Mouse (Mus musculus): ENCODE data around the gene Phf21a. TPM values are rescaled to one million over a fixed set of nuclear protein-coding genes. Genes with fewer than 3 reads are reported as not detected.

Gene Phf21a
- total and polyA plus RNA-seq, 2 experiments from 2014 or later = 34.4 to 146 TPM

- TF ChIP-seq CTCF (IDR thresholded peaks at IDR 0.05; ENCODE audit: low read depth) = no peak
- Histone ChIP-seq H3K9ac (no peak overlapping the region), H3K4me1 (ENCODE audit: insufficient read depth) (no peaks in the 10 kb centered on the region), H3K9me3 (ENCODE audit: low read length) (no peaks in the 10 kb centered on the region), H3K4me3 (ENCODE audit: low read depth, low read length) (no peak overlapping the region), H3K4me2 (ENCODE audit: low read depth) (no peak overlapping the region), H3K36me3 (ENCODE audit: insufficient read depth) (peaks cover 60% of the 10 kb centered on the region), H3K27ac (ENCODE audit: low read depth, low read length) (no peak overlapping the region), H3K27me3 (ENCODE audit: insufficient read depth, low read length) (no peaks in the 10 kb centered on the region)
- WGBS = 88% methylated on average over 6 of the region's 6 CpGs
- ATAC-seq (no peak), DNase-seq (no peak)
Measured at GRCm38 (mm10) chr2:92404737-92405136, 311.8 kb downstream of the Phf21a start.

GRCm38 (mm10) chr2:92405687-92406086 is 312.8 kb downstream of the Phf21a start:
- 85% methylated on average over 7 of the region's 7 CpGs for WGBS
- peaks cover 69% of the 10 kb centered on the region for H3K36me3 ChIP-seq (ENCODE audit: insufficient read depth)
- no peak for TF ChIP-seq CTCF (IDR thresholded peaks at IDR 0.05; ENCODE audit: low read depth)
- no peak for ATAC-seq
- H3K9ac ChIP-seq = no peak overlapping the region
- no peak overlapping the region for H3K4me2 ChIP-seq (ENCODE audit: low read depth)
- H3K4me3 ChIP-seq (ENCODE audit: low read depth, low read length) = no peak overlapping the region
- H3K9me3 ChIP-seq (ENCODE audit: low read length) = no peaks in the 10 kb centered on the region
- H3K27ac ChIP-seq (ENCODE audit: low read depth, low read length) = no peak overlapping the region
- no peaks in the 10 kb centered on the region for H3K27me3 ChIP-seq (ENCODE audit: insufficient read depth, low read length)
- no peaks in the 10 kb centered on the region for H3K4me1 ChIP-seq (ENCODE audit: insufficient read depth)
- DNase-seq = no peak

GRCm38 (mm10) chr2:92408309-92409045 is 315.6 kb downstream of the Phf21a start:
- Histone ChIP-seq H3K9me3 (ENCODE audit: low read length) (no peaks in the 10 kb centered on the region), H3K4me2 (ENCODE audit: low read depth) (no peak overlapping the region), H3K27me3 (ENCODE audit: insufficient read depth, low read length) (no peaks in the 10 kb centered on the region), H3K36me3 (ENCODE audit: insufficient read depth) (peaks cover 92% of the 10 kb centered on the region), H3K9ac (no peak overlapping the region), H3K27ac (ENCODE audit: low read depth, low read length) (no peak overlapping the region), H3K4me1 (ENCODE audit: insufficient read depth) (no peaks in the 10 kb centered on the region), H3K4me3 (ENCODE audit: low read depth, low read length) (no peak overlapping the region)
- no peak for DNase-seq
- 90% methylated on average over 18 of the region's 18 CpGs for WGBS
- no peak for TF ChIP-seq CTCF (IDR thresholded peaks at IDR 0.05; ENCODE audit: low read depth)
- ATAC-seq = no peak

- ATAC-seq = no peak
- TF ChIP-seq CTCF (IDR thresholded peaks at IDR 0.05; ENCODE audit: low read depth) = no peak
- WGBS = 93% methylated on average over 10 of the region's 10 CpGs
- Histone ChIP-seq H3K4me3 (ENCODE audit: low read depth, low read length) (no peak overlapping the region), H3K4me1 (ENCODE audit: insufficient read depth) (no peaks in the 10 kb centered on the region), H3K27ac (ENCODE audit: low read depth, low read length) (no peak overlapping the region), H3K4me2 (ENCODE audit: low read depth) (no peak overlapping the region), H3K9ac (no peak overlapping the region), H3K27me3 (ENCODE audit: insufficient read depth, low read length) (no peaks in the 10 kb centered on the region), H3K36me3 (ENCODE audit: insufficient read depth) (peaks cover 92% of the 10 kb centered on the region), H3K9me3 (ENCODE audit: low read length) (no peaks in the 10 kb centered on the region)
- no peak for DNase-seq
Measured at GRCm38 (mm10) chr2:92411705-92412104, 318.8 kb downstream of the Phf21a start.

MicroRNAs within 50 kb of the gene (microRNA counts, 519-probe panel; counts per million panel counts)
- microRNA mmu-miR-1955 = not detected

Small RNAs within 50 kb of the gene (microRNA-seq; reads per million reads assigned to microRNA genes)
- gene Mir1955 (11.2 to 16.0 reads per million in 2 experiments), gene Mir7000 (0.39 to 1.1 reads per million in 2 experiments)

Other genes with a start within 250 kb of the Phf21a start
- gene Chrm4, start 165.9 kb upstream of the Phf21a start, total RNA-seq (2014; rRNA removed) = 4.0 and 7.0 TPM in 2 replicates
- 1.1 and 1.3 TPM in 2 replicates for gene Chrm4, start 165.9 kb upstream of the Phf21a start, polyA plus RNA-seq (2015; fragmentation: Nextera tagmentation; extraction: Ambion mirVana)
- 74.2 and 75.5 TPM in 2 replicates for gene Mdk, start 160.8 kb upstream of the Phf21a start, total RNA-seq (2014; rRNA removed)
- 121 and 162 TPM in 2 replicates for gene Mdk, start 160.8 kb upstream of the Phf21a start, polyA plus RNA-seq (2015; fragmentation: Nextera tagmentation; extraction: Ambion mirVana)
- gene Gm9821, start 147.4 kb upstream of the Phf21a start, total RNA-seq (2014; rRNA removed) = not detected in 2 replicates
- not detected in 2 replicates for gene Gm9821, start 147.4 kb upstream of the Phf21a start, polyA plus RNA-seq (2015; fragmentation: Nextera tagmentation; extraction: Ambion mirVana)
- gene Dgkz, start 117.3 kb upstream of the Phf21a start, total RNA-seq (2014; rRNA removed) = 112 and 116 TPM in 2 replicates
- gene Dgkz, start 117.3 kb upstream of the Phf21a start, polyA plus RNA-seq (2015; fragmentation: Nextera tagmentation; extraction: Ambion mirVana) = 29.1 and 31.4 TPM in 2 replicates
- gene Creb3l1, start 68.6 kb upstream of the Phf21a start, total RNA-seq (2014; rRNA removed) = 1.4 and 2.0 TPM in 2 replicates
- gene Creb3l1, start 68.6 kb upstream of the Phf21a start, polyA plus RNA-seq (2015; fragmentation: Nextera tagmentation; extraction: Ambion mirVana) = 2.9 TPM in 2 replicates